Mouse (Mus musculus): Measurements from ENCODE around the gene Gm14632. TPM values are rescaled to one million over a fixed set of nuclear protein-coding genes. Genes with fewer than 3 reads are reported as not detected.
"Not testable (repeated sequence)": the region's sequence is repeated elsewhere in the genome, so short reads cannot be mapped to it uniquely, and the experiment has no call there.

Gene Gm14632
- not detected in 2 replicates for total RNA-seq (2017)

DNA sequence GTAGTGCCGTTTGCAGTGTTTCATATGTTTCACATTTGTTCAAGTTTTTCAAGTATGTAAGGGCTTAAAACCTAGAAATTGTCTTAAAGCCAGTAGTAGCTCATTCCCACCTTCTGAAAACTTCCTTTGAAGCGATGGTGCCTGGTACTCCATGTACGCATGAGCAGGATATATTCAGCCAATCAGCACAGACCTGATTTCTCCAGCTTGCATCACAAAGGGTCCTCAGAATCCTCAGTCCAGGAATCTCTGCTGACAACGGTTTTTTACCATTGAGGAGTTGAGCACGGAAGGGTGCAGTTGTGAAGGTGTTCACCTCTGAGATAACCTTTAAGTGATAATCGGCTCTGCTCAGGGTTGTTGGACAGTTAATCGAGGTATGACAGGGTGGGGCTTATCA, at the start of gene Gm14632:
Gm14632 (plus strand) TSS at position 301 of the 400 bp plus-strand sequence.
- not testable (repeated sequence) for ATAC-seq (replicated peaks in 1 of 2; ENCODE audit: insufficient read depth in 1 of 2, low FRiP score in 2 of 2, low TSS enrichment in 1 of 2, low read depth in 1 of 2, poor library complexity in 2 of 2, severe bottlenecking in 2 of 2)
